Mouse (Mus musculus) MN1 (cell line): ENCODE results near the gene Arhgap27.

ENCODE experiments used
- DNase-seq: peaks from one replicate; pipeline ENCODE4 v3.0.0-alpha.2; 2016; ENCODE audit warnings: low spot score

The Arhgap27 gene

DNA sequence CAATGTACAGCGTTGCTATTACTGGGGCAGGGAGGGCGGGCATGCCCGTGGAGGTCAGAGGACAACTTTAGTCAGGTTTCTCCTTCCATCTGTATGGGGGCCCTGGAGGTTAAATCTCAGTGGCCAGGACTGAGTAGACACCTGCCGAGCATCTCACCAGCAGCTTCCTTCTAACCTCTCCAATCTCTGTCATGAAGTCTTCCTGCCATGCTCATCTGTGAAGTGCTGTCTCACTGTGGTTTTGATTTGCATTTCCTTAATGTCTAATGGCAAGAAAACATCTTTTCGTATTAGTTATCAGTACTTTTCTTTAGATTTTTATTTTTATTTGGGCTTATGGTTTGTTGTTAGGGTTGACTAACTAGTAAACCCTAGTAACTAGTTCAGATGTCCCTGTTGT, 17.0 kb upstream of the Arhgap27 start:
- DNase-seq = no peak

DNA sequence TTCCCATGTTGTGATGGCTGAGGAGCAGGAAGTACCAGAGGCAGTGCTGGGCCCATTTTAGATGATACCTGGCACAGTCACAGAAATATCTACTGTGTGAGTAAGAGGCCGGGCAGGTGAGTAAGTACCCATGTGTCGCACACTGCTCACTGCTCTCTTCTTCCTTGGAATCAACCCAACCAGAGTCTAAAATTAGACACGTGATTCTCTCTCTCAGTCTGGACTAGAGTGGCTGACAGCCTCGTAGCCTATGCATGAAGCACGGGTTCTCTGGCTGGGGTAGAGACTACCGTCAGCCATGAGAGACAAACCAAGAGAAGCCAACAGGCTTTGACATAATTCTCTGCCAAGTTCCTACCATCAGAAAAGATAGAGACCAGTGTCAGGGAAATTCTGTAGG, 14.8 kb upstream of the Arhgap27 start:
- DNase-seq = no peak

DNA sequence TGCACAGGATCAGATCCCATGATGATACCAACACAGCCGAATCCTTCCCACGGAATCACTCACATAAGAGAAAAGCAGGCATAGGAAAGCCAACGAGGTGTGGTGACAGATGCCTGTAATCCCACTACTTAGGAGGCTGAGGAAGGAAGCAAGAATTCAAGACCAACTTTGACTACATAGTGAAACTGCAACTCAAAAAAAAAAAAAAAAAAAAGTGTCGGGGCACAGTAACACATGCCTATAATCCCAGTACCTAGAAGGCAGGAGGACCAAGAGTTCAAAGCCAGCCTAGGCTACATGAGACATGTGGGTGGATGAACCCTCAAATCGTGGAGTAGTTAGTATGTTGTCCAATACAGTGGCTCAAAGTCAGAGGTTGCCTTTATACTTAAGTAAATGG, 12.3 kb upstream of the Arhgap27 start:
- DNase-seq = no peak

DNA sequence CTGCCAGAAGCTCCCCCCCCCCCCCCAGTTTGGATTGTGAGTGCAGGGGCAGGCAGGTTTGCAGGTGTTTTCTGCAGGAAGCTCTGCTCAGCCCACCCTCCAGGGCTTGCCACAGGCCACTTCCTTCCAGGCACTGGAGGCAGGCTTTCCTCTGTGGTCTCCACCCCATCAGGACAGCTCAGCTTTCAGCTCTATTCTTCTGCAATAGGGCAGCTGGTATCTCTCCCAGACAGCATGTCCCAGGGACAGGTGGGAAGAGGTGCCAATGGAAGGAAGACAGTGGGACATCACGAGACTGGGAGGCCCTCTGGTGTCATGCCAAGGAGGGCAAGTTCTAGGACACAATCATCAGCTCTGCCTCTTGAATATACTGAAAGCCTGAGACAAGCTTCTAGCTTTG, 11.8 kb upstream of the Arhgap27 start:
- no peak for DNase-seq

DNA sequence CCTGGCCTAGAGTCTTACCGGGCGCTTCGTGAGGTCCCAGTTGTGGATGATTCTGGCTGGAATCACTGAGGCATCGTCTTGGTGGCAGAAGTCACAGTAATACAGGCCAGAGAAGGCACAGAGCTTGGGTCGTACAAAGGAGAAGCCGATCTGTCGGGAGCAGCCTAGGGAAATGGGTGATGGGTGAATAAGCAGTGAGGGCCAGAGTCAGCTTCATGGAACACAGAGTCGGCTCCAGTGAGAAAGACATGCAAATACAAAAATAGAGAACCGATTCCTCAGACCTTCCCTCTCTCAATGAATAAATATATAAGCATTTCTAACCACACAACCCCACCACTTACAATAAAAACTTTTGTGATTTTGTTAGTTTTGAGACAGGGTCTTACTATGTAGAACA, 10.4 kb upstream of the Arhgap27 start:
- no peak for DNase-seq

DNA sequence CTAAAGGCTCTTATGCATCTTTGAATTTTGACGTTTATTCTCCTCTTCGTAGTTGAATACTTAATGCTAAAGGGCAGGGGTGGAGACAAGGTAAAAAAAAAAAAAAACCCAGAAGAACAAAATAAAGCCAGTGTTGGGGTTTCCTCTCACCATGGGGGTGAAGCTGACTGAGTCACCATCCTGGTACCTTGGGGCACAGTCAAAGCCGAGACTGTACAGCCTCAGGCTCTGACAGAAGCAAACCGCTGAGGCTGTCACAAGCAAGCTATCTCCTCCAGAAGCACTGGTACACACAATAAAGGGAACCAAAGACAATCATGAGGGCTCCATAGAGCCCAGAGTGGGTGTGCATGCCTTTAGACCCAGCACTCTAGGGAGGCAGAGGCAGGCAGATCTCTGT, 9.1 kb upstream of the Arhgap27 start:
- no peak for DNase-seq

DNA sequence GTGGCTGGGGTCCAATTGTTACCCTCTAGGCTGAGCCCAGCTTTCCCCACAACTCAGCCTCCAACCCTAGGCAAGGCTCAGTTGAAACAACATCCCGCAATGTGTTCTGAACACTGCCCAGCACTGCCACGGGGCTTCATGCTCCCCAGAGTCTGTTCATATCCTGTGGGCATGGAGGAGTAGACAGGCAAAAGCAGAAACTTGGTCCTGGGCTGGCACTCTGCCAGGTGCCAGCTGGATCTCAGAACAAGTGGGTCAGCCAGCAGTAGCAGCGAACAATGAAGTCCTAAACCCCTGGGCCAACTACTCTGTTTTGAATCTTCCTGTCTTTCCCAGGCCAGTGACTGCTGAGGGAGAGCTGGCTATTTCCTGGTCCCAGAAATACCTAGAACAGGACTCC, 8.6 kb upstream of the Arhgap27 start:
- DNase-seq = peak; percentile 41

DNA sequence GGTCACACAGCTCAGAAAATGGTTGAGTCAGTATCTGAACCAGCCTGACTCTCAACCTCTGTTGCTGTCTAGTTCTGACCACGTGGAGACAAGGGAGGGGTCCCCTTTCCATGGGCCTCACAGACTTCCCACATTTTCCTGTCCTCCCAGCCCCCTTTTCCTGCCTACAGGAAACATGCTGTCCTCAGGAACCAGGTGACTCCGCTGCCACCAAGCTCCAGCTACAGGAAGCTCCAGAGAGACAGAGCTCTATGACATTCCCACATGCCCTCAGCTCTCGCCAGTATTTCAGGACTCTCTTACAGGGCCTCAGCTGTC, 7.7 kb upstream of the Arhgap27 start:
- no peak for DNase-seq

DNA sequence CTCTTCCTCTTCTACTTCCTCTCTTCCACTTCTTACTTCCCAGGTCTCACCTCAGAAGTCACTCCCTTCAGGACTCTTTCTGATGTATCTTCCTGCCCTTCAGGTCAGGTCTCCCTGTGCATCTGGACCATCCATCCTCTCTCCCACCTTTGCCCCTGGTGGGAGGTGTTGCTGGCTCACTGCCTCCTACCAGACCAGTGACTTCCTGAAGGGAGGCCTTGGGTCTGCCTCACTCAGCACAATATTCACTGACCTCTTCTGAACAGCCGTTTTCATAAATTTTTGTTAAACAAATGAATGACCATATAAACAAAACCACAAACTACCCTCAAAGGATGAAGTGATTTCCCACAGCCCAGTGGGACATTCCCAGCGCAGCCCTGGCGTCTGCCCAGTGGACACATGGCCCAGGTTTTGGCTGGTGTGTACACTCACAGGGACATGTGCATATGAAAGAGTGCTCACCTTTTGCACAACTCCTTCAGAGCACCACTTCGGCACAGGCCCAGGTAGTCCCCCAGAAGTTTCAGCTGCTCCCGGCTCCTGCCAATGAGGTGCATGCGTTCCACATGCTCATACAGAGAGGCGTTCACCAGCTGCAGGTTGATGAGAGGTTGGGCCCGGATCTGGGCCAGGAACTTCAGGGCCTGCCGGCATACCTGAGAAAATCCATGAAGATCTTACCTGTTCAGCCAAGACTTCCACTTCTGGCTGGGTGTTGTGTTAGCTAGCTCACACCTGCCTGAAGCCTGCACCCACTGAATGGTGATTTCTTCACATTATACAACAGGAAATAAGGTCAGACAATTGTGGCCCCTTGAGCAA, 7.1 kb upstream of the Arhgap27 start:
- no peak for DNase-seq

DNA sequence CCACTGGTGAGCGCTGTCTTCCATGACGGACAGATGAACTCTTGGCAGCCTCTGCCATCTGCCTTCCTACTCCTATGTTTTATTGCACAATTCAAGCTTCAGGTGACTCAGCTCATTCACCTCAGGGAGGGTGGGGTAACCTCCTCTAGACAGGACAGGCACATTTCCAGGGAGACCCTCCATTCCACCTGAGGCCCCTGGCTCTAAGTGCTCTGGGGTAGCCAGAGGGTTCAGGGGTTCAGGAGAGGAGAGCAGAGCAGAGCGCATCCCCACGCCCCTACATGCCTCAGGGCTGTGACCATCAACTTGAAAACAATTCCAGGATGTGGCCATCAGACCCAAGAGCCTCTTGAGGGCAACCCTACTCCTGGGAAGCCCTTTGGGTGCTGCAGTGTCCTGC, 2.0 kb upstream of the Arhgap27 start:
- no peak for DNase-seq

DNA sequence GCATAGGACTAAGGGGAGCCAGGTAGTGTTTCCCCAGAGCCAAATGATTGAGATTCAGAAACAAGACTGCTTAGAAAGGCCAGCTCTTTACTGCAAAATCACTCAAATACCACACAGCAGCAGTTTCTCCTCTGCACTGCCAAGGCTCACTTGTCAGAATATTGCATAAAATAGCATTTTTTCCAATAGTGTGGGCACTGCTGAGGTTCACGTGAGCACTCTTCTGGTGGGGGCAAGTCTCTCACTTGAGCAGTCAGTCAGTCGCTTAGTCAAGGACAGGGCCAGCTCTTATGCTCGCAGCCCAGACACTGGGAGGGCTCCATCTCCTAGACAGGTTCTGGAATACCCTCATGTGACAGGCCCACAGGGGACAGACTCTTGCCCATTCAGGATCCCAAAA, 1.5 kb upstream of the Arhgap27 start:
- no peak for DNase-seq

DNA sequence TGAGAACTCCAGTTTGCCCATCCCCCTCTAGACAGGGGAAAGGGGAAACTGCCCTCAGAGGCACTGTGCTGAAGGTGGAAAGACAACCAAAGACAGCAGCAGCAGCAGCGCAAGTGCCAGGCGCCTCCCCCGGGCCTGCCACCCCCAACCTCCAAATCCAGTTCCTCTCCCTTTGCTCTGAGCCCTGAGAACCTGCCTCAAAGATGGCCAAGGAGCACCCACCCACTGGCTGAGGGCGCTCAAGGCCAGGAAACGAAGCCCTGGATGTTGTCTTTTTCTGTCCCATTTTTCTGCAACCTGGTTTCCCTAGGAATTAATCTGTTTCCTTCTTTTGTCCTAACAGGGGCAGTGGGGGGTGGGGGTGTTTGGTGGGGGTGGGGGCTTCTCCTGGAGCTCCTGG, 843 bp upstream of the Arhgap27 start:
- DNase-seq = no peak

DNA sequence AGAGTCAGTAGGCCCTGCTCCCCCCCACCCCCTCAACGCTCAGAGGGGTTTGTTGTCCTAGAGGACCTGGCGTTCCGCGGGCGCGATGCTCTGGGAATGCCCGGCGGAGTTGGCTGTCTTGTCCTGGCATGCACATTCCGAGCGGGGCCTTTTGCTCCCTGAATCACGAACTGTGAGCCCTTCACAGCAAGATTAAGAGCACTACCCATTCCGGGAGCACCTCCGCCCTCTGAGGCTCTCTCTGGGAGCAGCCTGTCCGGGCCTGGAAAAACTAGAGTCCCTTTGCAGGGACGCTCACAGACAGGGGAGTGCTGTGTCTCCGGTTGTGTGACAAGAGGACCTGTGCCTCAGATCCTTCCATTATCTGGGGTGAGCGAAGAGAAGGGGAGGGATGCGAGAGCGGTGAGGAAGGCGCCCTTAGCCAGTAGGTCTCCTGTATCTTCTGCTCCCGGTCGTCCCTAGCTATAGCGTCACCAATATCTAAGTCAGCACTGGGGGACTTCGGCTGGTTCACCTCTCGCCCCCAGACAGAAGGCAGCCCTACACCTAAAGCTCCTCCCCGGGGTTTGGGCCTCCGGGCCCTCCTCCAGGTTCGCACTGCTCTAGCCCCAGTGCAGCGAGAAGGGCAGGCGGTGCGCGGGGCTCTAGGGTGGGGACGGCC, 841 bp downstream of the Arhgap27 start:
- no peak for DNase-seq

DNA sequence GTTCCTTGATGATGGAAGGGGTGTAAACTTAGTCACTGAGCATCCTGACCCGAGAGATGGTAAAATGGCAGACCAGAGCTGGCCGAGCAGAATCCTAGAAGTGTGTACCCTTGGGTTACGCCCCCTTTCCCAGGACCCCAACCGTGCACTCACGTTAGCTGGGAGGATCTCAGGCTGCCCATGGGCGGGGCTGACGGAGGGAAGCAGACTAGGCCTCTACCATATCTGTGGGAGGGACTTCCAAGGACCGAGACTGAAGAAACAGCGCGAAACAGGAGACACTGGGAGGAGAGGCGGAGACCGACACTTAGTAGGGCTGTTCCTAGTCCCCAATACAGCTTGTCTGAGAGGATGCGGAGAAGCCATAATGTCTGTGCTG, 1.4 kb downstream of the Arhgap27 start:
- no peak for DNase-seq

DNA sequence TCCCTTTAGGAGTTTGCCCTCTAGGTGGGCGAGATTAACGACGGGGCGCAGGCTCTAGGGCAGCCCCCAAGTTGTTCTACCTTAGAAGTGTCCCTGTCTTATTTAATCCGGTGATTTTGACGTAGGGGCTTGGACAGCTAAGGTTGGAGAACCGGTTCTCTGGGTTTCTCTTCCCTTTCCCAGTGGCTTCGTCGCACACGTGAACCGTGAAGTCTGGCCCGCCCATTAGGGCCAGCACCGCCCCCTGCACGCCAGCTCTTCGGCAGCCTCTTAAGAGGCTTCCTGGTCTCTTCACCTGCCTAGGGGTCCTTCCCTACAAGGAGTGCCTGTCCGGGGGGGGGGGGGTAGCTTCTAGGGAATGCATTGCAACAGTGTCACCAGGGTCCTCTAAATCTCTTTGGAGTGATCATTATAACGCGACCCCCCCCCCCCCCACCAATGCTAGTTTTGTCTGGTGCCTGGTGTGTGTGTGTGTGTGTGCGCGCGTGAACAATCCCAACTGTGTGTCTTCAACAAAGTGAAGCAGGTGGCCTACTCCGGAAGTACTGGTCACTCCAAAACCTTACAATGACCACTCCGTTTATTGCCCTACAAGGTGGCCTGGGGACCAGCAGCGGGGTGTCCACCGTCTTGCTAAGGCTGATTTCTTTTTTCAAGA, 2.0 kb downstream of the Arhgap27 start:
- no peak for DNase-seq

DNA sequence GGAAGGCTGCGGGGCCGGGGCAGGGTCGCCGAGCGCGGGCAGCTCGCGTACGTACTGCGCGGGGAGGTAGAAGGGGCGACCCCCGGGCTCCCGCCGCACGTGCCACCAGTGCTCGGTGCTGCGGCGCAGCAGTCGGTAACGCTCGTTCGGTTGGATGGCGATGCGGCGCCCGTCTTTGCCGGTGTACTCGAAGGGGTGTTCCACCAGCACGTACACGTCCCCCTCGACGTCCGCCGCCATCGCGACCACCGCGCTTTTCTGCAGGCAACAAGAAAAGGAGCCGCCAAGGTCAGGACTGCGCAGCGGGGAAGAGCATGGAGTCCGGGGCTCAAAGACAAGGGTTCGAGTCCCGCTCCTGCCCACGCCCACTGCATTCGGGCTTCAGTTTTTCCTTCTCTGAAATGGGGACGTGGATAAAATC, 2.8 kb downstream of the Arhgap27 start:
- no peak for DNase-seq

DNA sequence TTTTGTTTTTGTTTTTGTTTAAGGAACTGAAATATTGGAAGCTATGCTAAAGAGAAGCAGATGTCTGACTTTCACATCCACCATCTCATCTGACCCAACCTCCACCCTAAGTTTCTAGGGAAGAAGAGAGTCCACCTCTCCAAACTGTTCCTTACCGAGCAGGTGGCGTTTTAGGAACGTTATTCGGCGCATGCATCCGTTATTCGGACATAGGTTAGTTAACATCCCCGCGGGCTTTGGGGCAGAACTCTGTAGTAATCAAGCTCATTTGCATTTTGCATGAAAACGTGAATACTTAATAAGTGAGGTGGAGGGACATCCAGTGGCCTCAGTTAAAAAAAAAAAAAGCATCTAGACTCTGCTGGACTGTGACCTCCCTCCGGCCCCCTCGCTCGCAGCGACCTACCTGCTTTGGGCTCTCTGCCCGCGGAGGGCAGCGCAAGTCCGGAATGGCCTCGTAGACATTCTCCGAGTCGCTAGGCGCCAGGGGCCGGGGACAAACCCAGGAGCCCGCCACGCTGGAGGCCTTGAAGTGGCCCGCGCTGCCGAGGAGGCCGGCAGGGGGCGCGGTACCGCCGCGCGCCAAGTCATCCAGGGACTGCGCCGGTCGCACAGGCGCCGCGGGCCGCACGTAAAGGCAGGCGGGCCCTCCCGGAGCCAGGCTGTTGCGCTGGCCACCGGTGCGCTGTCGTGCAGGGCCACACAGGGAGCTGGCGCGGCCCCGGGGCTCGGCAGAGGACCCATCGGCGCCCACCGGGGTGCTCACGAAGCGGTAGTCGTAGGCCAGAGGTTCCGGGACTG, 3.5 kb downstream of the Arhgap27 start:
- DNase-seq = no peak

DNA sequence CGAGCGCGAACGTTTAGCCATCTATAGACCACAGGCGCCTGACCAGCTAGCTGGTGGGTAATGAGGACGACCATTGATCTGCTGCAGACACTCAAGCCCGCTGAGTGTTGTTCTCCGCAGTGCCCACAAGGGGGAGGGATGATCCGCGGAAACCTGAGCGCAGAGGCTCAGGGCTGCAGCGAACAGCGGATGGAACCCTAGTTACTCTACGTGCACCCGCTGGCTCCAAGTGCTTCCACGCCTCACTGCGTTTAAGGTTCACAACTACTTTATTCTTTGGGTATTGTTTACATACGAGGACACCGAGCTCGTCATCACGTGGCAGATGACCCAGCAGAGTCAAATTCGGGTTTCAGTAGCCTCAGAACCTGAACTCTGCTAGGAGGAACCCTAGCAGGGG, 4.4 kb downstream of the Arhgap27 start:
- DNase-seq = no peak

DNA sequence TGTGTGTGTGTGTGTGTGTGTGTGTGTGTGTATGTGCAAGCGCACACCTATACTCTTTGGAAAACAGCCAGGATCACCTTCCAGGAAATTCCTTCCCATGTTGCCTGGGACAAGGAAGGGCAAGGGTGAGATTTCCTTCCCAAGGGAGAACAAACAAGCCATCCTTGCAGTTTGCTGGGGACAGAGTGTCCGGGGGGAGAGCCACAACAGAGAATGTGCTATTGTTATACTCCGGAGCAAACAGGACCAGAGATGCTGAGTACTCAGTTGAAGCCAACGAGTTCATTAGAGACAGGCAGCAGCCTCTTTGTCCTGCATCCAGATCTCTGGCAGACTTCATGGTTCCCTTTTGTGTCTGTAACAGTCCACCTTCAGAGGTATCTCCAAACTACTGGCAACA, 5.2 kb downstream of the Arhgap27 start:
- DNase-seq = no peak

DNA sequence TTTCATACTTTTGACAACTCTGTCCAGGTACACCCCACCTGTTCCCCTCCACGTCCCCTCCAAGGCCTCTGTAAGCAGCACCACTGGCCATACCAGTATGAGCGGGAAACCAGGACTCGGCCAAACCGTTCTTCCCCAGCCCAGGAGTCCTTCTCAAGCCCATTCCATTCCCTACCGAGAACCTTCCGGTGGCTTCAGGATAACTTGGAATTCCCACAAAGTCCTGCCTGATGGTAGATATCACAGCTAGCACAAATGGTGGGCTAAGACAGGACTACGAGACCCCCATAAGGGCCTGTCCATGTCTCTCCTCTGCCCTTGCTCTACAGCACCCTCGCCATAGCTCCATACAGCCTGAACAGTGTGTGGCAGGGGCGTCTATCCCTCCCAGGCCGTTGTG, 5.8 kb downstream of the Arhgap27 start:
- DNase-seq = no peak

DNA sequence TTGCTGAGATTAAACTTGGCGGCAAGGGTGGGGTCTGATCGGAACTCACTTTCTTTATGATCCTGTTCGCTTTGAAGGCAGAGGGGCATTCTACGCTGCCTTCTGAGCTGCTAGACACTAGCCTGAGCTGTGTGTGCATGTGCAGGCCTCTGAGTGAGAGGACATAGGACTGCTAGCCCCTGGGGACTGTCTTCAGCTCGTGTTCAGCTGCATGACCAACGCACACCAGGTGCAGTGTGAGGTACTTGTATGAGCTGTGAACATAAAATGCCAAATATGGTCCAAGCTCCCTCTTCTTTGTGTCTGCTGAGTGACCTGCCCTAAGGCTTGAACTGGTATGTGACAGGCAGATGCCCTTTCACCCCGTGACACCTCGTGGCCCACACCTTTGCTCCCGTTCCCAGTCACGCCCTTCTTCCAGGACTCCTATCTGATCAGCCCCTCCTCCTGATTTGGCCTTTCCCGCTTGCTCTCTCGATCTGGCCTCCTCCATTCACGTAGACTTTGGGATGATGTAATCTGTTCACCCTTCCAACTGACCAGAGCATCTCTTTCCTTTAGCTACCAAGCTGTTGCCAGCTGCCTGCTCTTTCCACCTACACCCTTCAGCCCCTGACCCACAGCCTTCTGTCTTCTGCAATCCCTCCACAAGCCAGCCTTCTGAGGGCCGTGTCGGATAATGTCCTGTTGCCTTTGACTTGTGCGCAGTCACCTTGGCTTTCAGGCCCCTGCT, 6.4 kb downstream of the Arhgap27 start:
- DNase-seq = no peak

DNA sequence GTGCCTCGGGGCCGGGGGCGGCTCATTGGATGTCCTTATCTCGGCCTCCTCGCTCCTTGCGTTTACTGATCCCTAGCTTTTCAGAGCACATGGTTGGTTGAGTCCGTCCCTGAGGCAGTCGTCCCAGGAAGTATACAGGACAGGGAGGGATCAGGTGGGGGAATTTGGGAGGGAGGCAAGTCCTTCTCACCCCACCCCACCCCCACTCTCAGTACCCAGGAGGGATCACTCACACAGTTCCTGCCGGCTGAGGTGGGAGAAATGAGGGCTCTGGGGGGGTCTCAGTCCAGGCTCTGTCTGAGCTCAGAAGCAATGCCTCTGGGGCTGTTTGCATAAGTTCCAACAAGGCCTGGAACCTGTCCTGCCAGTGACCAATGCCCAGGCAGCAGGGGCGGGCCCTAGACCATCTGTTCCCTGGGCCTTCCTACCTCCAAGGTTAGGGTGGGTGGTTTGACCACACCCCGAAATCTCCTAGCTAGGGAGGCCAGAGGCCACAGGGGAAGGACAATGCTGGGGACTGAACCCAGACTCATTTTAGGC, 7.4 kb downstream of the Arhgap27 start:
- no peak for DNase-seq
